Mouse (Mus musculus) hindbrain, embryonic 15.5 days (tissue): ENCODE data around the gene Hhex. TPM values are rescaled to one million over a fixed set of nuclear protein-coding genes. Genes with fewer than 3 reads are reported as not detected.

Experiments used
- ATAC-seq: fragments of 200-750 bp; cut with Nextera tagmentation; 2 replicates; pipeline ENCODE4 v1.8.0; 2017; ENCODE audit warnings: low read depth, moderate number of reproducible peaks, moderate TSS enrichment; ENCODE audit not compliant: low FRiP score
- H3K27ac ChIP-seq: fragments of 300-500 bp; sonication (generic); replicated peaks from 2 replicates; pipeline ENCODE4 v1.5.1; 2015; ENCODE audit warnings: mild to moderate bottlenecking, inconsistent platforms
- H3K27me3 ChIP-seq: fragments of 300-500 bp; sonication (generic); 2 replicates; pipeline ENCODE4 v1.6.1; 2015; ENCODE audit warnings: control low read depth, inconsistent platforms
- H3K36me3 ChIP-seq: fragments of 300-500 bp; sonication (generic); 2 replicates; pipeline ENCODE4 v1.6.1; 2015; ENCODE audit warnings: control low read depth, inconsistent platforms
- H3K4me1 ChIP-seq: fragments of 300-500 bp; sonication (generic); replicated peaks from 2 replicates; pipeline ENCODE4 v1.6.1; 2015; ENCODE audit warnings: control low read depth, inconsistent platforms
- H3K4me2 ChIP-seq: fragments of 300-500 bp; sonication (generic); 2 replicates; pipeline ENCODE4 v1.6.1; 2015; ENCODE audit warnings: moderate library complexity, mild to moderate bottlenecking, inconsistent platforms
- H3K4me3 ChIP-seq: fragments of 300-500 bp; sonication (generic); 2 replicates; pipeline ENCODE4 v1.5.1; 2015; ENCODE audit warnings: mild to moderate bottlenecking, inconsistent platforms
- H3K9ac ChIP-seq: fragments of 300-500 bp; sonication (generic); 2 replicates; pipeline ENCODE4 v1.6.1; 2015; ENCODE audit warnings: inconsistent platforms
- H3K9me3 ChIP-seq: fragments of 300-500 bp; sonication (generic); 2 replicates; pipeline ENCODE4 v1.6.1; 2016; ENCODE audit warnings: control low read depth, inconsistent platforms
- WGBS: fragments of 180-500 bp; shearing (Covaris S2); methylation state at CpG from one replicate; pipeline ENCODE4 v1.1.7; 2015; 5-methylcytosine and 5-hydroxymethylcytosine counted together
- polyA plus RNA-seq: library from polyadenylated mRNA; unstranded; fragments of >200 nt; fragmentation: Nextera tagmentation; extraction: Ambion mirVana; gene quantifications from 2 replicates; pipeline ENCODE4 v1.2.1, GENCODE M21; 2015

The Hhex gene
- polyA plus RNA-seq, 1 experiment from 2014 or later: 5.7 TPM

GRCm38 (mm10) chr19:37488608-37489262 is 54.1 kb downstream of the Hhex start:
- no peaks in the 10 kb centered on the region for H3K27me3 ChIP-seq
- no peak for ATAC-seq
- no peaks in the 10 kb centered on the region for H3K9me3 ChIP-seq
- no peak overlapping the region for H3K9ac ChIP-seq
- 69% methylated on average over 7 of the region's 7 CpGs for WGBS
- H3K27ac ChIP-seq: no peak overlapping the region
- H3K4me3 ChIP-seq: no peak overlapping the region
- no peaks in the 10 kb centered on the region for H3K36me3 ChIP-seq
- H3K4me1 ChIP-seq: no peaks in the 10 kb centered on the region
- no peak overlapping the region for H3K4me2 ChIP-seq

Other genes starting within 250 kb of the Hhex start
- 101 and 104 TPM in 2 replicates for gene March5, start 227.3 kb upstream of the Hhex start, polyA plus RNA-seq
- 12.3 and 12.8 TPM in 2 replicates for gene Cpeb3, start 226.2 kb upstream of the Hhex start, polyA plus RNA-seq
- 41.2 and 43.2 TPM in 2 replicates for gene Ide, start 97.0 kb upstream of the Hhex start, polyA plus RNA-seq
- 12.5 and 14.6 TPM in 2 replicates for gene Kif11, start 58.4 kb upstream of the Hhex start, polyA plus RNA-seq
- gene Exoc6, start 115.6 kb downstream of the Hhex start, polyA plus RNA-seq: 19.2 and 19.8 TPM in 2 replicates